Mouse (Mus musculus): ENCODE measurements around the gene Crebl2.

Gene Crebl2

GRCm38 (mm10) chr6:134876795-134877194, 46.8 kb downstream of the Crebl2 start:
- peak in 1 of 2 experiments; percentile 43 for DNase-seq

- DNase-seq, result no peak
Measured at GRCm38 (mm10) chr6:134877276-134877675, 47.3 kb downstream of the Crebl2 start.

- DNase-seq, result no peak
Measured at GRCm38 (mm10) chr6:134877892-134878291, 47.9 kb downstream of the Crebl2 start.

GRCm38 (mm10) chr6:134879556-134879955, 49.6 kb downstream of the Crebl2 start:
- no peak for DNase-seq

DNA sequence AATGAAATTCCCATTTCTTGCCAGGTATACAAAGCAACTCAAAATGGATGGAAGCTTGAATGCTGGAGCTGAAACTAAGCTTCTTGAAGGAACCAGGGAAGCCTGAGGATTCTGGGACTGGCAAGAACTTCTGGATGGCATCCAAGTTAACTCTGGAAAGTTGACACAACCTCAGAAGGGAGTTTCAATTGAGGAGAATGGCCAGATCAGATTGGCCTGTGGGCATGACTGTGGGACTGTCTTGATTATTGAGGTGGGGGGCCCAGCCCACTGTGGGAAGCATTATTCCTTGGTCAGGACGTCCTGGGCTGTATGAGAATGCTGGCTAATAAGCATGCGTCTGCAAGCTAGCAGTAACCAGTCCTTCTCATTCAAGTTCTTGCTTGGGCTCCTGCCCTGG, 50.1 kb downstream of the Crebl2 start:
- DNase-seq, result no peak

GRCm38 (mm10) chr6:134883661-134884060, 53.7 kb downstream of the Crebl2 start:
- DNase-seq, result no peak

- no peak for DNase-seq
Measured at GRCm38 (mm10) chr6:134885515-134885914, 55.6 kb downstream of the Crebl2 start.

GRCm38 (mm10) chr6:134886475-134886874, 56.5 kb downstream of the Crebl2 start:
- no peak for DNase-seq

- DNase-seq, result no peak
Measured at GRCm38 (mm10) chr6:134887008-134887407, 57.1 kb downstream of the Crebl2 start.

- DNase-seq, result peak; percentile 58 to 71
Measured at GRCm38 (mm10) chr6:134887711-134888449, 57.9 kb downstream of the Crebl2 start.

DNA sequence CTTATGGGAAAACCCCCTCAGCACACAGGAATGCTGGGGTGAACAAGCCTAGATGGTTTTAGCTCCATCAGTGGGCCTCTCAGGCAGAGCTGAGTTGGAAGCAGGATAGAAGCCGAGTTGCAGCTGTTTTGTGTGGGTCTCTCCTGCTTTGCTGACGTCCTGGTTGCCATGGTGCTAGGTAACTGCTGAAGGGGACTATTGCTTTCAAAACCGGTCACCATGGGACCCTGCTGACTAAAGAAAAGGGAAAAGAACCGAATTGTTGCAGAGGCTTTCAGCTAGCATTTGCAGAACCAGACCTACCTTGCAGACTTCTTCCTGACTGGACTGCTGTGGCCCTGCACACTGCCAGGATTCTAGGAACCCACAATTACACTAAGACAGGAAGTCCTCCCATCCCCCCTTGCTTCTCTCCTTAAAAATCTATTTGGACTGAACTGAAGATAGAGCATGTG, 58.6 kb downstream of the Crebl2 start:
- no peak for DNase-seq

DNA sequence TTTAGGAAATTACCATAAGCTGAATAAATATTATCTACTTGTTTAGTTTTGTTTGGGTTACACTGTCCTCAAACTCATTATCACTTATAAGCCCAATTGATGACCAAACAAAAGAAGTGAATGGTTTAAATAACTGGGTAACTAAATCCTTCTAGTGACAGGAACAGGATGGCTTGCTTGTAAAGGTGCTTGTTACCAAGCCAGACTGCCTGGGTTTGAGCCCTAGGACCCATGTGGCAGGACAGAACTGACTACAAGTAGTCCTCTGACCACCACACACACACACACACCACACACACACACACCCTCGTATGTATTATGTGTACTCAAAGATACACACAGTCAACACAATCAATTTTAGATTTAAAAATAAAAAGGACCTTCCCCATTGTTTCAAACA, 59.8 kb downstream of the Crebl2 start:
- DNase-seq, result no peak

DNA sequence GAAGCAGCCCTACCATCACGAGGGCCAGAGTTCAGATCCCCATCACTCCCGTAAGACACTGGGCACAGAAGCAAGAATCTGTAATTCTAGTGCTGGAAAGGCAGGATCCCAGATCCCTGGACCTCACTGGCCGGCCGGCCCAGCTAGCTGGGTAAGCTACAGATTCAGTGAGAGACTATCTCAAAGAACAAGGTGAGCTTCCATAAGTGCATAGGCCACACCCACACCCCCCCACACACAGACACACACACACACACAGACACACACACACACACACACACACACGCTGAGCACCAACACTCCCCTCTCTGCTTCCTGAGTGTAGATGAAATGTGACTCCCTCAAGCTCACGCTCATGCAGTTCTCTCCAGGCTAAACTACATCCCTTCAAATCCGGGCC, 60.5 kb downstream of the Crebl2 start:
- no peak for DNase-seq

- peak in 1 of 2 experiments; percentile 11 for DNase-seq
Measured at GRCm38 (mm10) chr6:134896570-134897436, 66.8 kb downstream of the Crebl2 start.

DNA sequence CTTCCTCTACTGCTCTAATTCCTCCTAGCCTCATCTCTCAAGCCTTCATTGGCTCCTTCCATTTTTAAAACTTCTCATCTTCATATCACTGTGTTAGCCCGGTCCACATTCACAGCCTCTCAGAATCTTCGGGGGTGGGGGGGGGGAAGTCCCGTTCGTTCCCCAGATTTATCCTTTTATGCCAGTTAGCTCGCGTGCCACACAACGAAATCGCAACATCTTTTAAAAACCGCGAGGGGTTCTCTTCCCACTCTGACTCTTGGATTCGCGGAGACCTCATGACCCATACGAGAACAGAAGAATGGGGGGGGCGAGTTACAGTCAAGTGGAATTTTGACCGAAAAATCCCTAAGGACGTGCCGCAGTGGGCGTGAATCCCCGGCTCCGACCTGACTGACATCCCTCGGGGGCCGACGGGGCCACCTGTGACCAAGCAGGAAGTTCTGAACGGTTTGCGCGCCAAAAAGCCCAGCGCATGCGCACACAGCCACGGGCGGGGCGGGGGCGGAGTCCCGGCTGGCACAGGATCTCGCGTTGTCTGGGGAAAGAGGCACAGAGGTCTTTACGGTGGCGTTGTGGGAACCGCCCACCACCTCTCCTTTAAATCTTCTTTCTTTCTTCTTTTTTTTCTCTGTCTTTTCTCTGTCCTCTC, 67.6 kb downstream of the Crebl2 start:
- DNase-seq, result peak; percentile 96 to 97

- peak; percentile 92 to 96 for DNase-seq
Measured at GRCm38 (mm10) chr6:134898095-134898965, 68.4 kb downstream of the Crebl2 start, which contains the start of gene Gpr19. Gene Gpr19 (minus strand): TSS chr6:134898578.

GRCm38 (mm10) chr6:134903368-134903767, 73.4 kb downstream of the Crebl2 start:
- no peak for DNase-seq

GRCm38 (mm10) chr6:134903891-134904884, 74.2 kb downstream of the Crebl2 start:
- DNase-seq, result no peak

DNA sequence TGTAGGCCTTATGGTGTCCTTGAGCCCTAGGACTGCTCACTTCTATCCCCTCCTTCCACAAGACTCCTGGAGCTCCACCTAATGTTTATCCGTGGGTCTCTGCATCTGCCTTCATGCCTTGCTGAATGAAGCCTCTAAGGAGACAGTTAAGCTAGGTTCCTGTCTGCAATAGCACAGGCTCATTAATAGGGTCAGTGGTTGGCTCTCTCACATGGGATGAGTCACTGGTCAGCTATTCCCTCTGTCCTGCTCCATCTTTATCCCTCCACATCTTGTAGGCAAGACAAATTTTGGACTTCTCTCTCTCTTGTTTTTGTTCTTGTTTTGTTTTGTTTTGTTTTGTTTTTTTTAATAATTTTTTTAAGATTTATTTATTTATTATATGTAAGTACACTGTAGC, 75.9 kb downstream of the Crebl2 start:
- DNase-seq, result no peak

Measured in kidney, postnatal 4 days (tissue).